Mouse (Mus musculus) midbrain, embryonic 16.5 days (tissue): ENCODE results near the gene Brsk1. TPM values are rescaled to one million over a fixed set of nuclear protein-coding genes. Genes with fewer than 3 reads are reported as not detected.

Source experiments
- polyA plus RNA-seq: library from polyadenylated mRNA; unstranded; fragments of >200 nt; fragmentation: Nextera tagmentation; extraction: Ambion mirVana; gene quantifications from 2 replicates; pipeline ENCODE4 v1.2.1, GENCODE M21; 2015

The Brsk1 gene
- polyA plus RNA-seq, 1 experiment from 2014 or later = 7.5 TPM

Other genes with a start within 250 kb of the Brsk1 start
- 43.2 and 45.6 TPM in 2 replicates for gene Rdh13, start 245.0 kb upstream of the Brsk1 start, polyA plus RNA-seq
- gene Eps8l1, start 229.9 kb upstream of the Brsk1 start, polyA plus RNA-seq = 12.8 TPM in 2 replicates
- 35.6 and 44.7 TPM in 2 replicates for gene Ppp1r12c, start 188.9 kb upstream of the Brsk1 start, polyA plus RNA-seq
- 3.2 and 3.6 TPM in 2 replicates for gene Tnnt1, start 174.2 kb upstream of the Brsk1 start, polyA plus RNA-seq
- gene Tnni3, start 166.4 kb upstream of the Brsk1 start, polyA plus RNA-seq = 1.8 TPM in 2 replicates
- gene Dnaaf3, start 158.2 kb upstream of the Brsk1 start, polyA plus RNA-seq = 2.2 and 2.4 TPM in 2 replicates
- 185 and 186 TPM in 2 replicates for gene Syt5, start 143.1 kb upstream of the Brsk1 start, polyA plus RNA-seq
- gene Ptprh, start 86.6 kb upstream of the Brsk1 start, polyA plus RNA-seq = 0.68 and 1.4 TPM in 2 replicates
- gene Tmem86b, start 59.2 kb upstream of the Brsk1 start, polyA plus RNA-seq = 2.1 and 2.4 TPM in 2 replicates
- 5.6 and 6.8 TPM in 2 replicates for gene Ppp6r1, start 31.6 kb upstream of the Brsk1 start, polyA plus RNA-seq
- gene Hspbp1, start 5.5 kb upstream of the Brsk1 start, polyA plus RNA-seq = 169 and 181 TPM in 2 replicates
- 0.25 TPM in 1 of 2 replicates, not detected in the other for gene Tmem150b, start 34.6 kb downstream of the Brsk1 start, polyA plus RNA-seq
- gene Kmt5c, start 49.5 kb downstream of the Brsk1 start, polyA plus RNA-seq = 58.5 and 61.1 TPM in 2 replicates
- 19.3 and 21.3 TPM in 2 replicates for gene Cox6b2, start 62.5 kb downstream of the Brsk1 start, polyA plus RNA-seq
- not detected in 2 replicates for gene Fam71e2, start 80.7 kb downstream of the Brsk1 start, polyA plus RNA-seq
- gene Il11, start 92.3 kb downstream of the Brsk1 start, polyA plus RNA-seq = 1.3 TPM in 2 replicates
- 0.48 and 0.73 TPM in 2 replicates for gene Tmem190, start 92.3 kb downstream of the Brsk1 start, polyA plus RNA-seq
- gene Tmem238, start 99.1 kb downstream of the Brsk1 start, polyA plus RNA-seq = 6.2 and 6.5 TPM in 2 replicates
- 201 and 213 TPM in 2 replicates for gene Rpl28, start 102.3 kb downstream of the Brsk1 start, polyA plus RNA-seq
- 226 and 253 TPM in 2 replicates for gene Ube2s, start 122.0 kb downstream of the Brsk1 start, polyA plus RNA-seq
- 14.0 and 14.6 TPM in 2 replicates for gene Shisa7, start 154.1 kb downstream of the Brsk1 start, polyA plus RNA-seq
- 3.6 and 5.0 TPM in 2 replicates for gene Isoc2b, start 179.7 kb downstream of the Brsk1 start, polyA plus RNA-seq
- gene Isoc2a, start 186.5 kb downstream of the Brsk1 start, polyA plus RNA-seq = 0.46 and 0.57 TPM in 2 replicates
- 0.32 and 0.38 TPM in 2 replicates for gene Gm36210, start 215.9 kb downstream of the Brsk1 start, polyA plus RNA-seq
- gene Zfp628, start 224.6 kb downstream of the Brsk1 start, polyA plus RNA-seq = 3.1 and 3.6 TPM in 2 replicates
- 48.2 and 49.4 TPM in 2 replicates for gene Nat14, start 231.4 kb downstream of the Brsk1 start, polyA plus RNA-seq
- 0.72 and 0.85 TPM in 2 replicates for gene Ssc5d, start 235.2 kb downstream of the Brsk1 start, polyA plus RNA-seq